Mouse (Mus musculus) forebrain, embryonic 14.5 days (tissue): ENCODE measurements around the gene Adrm1. TPM values are rescaled to one million over a fixed set of nuclear protein-coding genes. Genes with fewer than 3 reads are reported as not detected.

Experiments
- microRNA-seq: library from miRNA; unstranded; fragments of <30 nt; microRNA quantifications from one replicate; pipeline ENCODE4, GENCODE M21; 2016
- polyA plus RNA-seq: library from polyadenylated mRNA; unstranded; fragments of >200 nt; fragmentation: Nextera tagmentation; extraction: Ambion mirVana; gene quantifications from 2 replicates; pipeline ENCODE4 v1.2.1, GENCODE M21; 2014

Adrm1 gene
- polyA plus RNA-seq, 1 experiment from 2014 or later, result 147 TPM

Small RNA genes within 50 kb of the gene (microRNA-seq; reads per million reads assigned to microRNA genes)
- gene Mir7005, result not detected

Other genes starting within 250 kb of the Adrm1 start
- 4.3 and 5.8 TPM in 2 replicates for gene Taf4, start 194.8 kb upstream of the Adrm1 start, polyA plus RNA-seq
- 17.9 and 29.1 TPM in 2 replicates for gene Lsm14b, start 146.5 kb upstream of the Adrm1 start, polyA plus RNA-seq
- 584 and 804 TPM in 2 replicates for gene Psma7, start 129.1 kb upstream of the Adrm1 start, polyA plus RNA-seq
- gene Ss18l1, start 129.0 kb upstream of the Adrm1 start, polyA plus RNA-seq, result 33.6 and 40.3 TPM in 2 replicates
- gene Mtg2, start 100.9 kb upstream of the Adrm1 start, polyA plus RNA-seq, result 32.4 and 34.3 TPM in 2 replicates
- 2.1 and 2.2 TPM in 2 replicates for gene Hrh3, start 67.0 kb upstream of the Adrm1 start, polyA plus RNA-seq
- gene Osbpl2, start 52.2 kb upstream of the Adrm1 start, polyA plus RNA-seq, result 59.9 and 66.0 TPM in 2 replicates
- gene Lama5, start 54.4 kb downstream of the Adrm1 start, polyA plus RNA-seq, result 2.7 and 3.5 TPM in 2 replicates
- 376 and 523 TPM in 2 replicates for gene Rps21, start 85.9 kb downstream of the Adrm1 start, polyA plus RNA-seq
- 14.5 and 15.0 TPM in 2 replicates for gene Cables2, start 102.0 kb downstream of the Adrm1 start, polyA plus RNA-seq
- gene Rbbp8nl, start 118.4 kb downstream of the Adrm1 start, polyA plus RNA-seq, result not detected in 2 replicates
- gene Gata5, start 163.2 kb downstream of the Adrm1 start, polyA plus RNA-seq, result not detected in 2 replicates